Mouse (Mus musculus): ENCODE measurements at regions not wholly inside any gene's neighbourhood (a gene's known extent, or its start where the extent isn't known, plus 50 kb on each side); places are given as distances from the start of the nearest gene placed in this dataset.

GRCm38 (mm10) chr10:91734691-91735090 is 553.6 kb upstream of the Tmpo start:
- DNase-seq: no peak

- no peak for DNase-seq
Observed at GRCm38 (mm10) chr10:91732007-91732589, 551.0 kb upstream of the Tmpo start.

DNA sequence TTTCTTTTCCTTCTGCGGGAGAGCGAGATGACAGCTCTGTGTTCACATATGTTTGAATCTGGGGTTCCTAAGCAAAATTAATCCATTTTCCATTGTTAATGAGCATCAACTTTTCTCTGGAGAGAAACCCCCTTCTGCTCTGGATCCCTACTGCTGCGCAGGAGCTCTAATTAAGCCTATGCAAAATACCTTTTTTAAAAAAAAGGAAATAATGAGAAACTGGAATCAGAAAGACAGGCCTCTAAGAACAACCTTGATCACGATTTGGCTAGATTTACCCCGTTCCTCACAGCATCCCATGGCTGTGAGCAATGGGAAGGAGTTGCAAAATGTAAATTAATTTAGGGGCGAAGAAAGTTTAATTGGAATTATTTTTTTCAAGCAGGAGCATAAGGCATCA is 548.9 kb upstream of the Tmpo start:
- no peak for DNase-seq

DNA sequence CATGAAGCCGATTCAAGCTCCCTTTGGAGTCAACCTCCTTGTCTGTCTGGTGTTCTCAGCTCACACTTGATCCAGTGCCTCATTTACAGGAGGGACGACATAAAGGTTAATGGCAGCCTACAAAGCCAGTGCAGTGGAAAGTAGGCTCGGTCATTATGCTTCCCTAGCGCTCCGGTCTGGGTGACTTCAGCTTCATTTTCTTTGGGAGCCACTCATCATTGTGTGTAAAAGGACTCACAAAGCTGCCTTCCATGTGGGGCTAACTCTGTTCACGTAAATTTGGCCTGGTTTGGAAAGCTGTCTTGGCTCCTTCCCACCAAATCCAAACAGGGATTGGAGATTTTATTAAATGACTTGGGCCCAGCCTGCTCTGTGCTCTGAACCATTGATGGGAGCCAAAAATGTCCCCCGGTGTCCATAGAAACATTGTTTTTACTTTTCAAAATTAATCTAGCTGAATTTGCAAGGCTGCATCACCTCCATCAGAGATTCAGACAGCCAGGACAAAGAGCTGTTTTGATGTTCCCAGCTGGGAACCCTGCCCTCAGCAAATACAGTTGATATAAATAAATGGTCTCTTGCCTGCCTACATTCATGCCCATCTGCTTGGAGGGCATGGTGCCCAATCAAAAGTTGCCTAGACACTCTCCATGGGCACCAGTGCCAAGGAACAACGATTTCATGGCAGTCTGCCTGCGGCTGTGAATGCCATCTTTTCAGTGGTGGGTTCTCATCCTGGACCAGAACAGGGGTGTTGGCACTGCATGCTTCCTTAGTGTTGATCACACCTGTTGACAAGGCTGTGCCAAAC is 538.7 kb upstream of the Tmpo start:
- no peak for DNase-seq

DNA sequence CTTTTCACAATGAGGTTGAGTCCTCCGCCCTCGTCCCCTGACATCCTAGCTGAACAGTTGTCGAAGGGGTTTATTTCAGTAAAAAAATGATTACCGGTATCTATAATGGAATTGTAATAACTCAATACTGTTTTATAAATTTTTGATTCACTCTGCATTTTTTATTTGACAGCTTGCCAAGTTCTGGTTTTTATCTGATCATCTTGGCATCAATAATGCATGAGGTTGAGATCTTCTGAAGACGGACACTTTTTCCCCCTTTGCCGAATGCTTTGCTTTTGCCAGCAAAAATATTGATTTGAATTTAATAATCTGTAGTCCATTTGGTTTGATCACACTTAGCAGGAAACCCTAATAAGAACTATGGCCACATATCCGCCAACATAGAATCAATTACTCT is 535.5 kb upstream of the Tmpo start:
- no peak for DNase-seq

DNA sequence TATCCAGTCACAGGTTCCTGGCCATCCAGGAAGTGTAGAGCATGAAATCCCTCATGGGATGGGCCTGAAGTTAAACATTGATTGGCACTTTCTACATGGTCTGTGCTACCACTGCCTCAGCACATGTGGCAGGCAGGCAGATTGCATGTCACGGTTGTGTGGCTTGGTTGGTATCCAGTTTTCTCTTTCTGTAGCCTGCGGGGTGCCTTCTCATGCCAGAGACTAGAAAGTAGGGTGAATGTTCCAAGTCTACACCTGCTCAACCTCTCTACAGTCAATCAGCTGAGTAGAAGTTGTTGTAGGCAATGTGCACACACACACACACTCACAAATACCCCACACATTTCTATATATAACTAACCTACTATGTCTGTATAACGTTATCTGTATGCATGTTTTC is 533.5 kb upstream of the Tmpo start:
- DNase-seq: no peak

DNA sequence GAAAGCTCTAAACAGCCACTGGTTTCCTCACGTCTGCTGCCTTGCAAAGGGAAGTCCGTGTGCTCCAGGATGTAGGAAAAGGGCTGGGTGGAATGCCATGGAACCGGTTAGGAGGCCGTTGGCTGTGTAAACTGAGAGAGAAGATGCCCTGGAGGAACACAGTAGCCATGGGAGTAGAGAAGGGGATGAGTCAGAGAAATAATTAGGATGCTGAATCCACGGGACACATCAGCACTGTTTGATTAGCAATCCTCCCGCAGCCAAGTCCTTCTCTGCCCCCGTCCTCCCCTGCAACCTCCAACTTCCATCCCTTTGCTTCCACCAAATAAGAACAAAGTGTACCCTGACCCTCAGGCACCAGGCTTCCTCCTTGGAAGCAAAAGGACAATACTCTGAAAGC is 532.4 kb upstream of the Tmpo start:
- no peak for DNase-seq

DNA sequence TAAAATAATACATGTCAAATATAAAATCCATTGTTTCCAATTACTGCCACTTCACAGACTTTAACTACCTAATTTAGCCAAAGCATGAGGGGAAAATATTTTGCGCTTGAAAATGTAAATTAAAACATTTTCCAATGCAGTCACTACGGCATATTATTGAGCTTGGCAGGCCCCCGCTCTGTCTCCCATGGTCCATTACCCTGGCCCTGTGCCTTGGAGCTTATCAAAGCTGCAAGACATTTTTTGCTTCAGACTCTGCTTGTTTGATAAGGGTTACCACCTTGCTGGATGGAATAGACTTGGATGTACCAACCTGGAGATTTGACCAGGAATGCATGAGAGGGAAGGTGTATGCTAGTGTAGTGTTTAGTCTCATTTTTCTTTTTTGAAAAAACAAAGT is 525.7 kb upstream of the Tmpo start:
- DNase-seq: no peak

DNA sequence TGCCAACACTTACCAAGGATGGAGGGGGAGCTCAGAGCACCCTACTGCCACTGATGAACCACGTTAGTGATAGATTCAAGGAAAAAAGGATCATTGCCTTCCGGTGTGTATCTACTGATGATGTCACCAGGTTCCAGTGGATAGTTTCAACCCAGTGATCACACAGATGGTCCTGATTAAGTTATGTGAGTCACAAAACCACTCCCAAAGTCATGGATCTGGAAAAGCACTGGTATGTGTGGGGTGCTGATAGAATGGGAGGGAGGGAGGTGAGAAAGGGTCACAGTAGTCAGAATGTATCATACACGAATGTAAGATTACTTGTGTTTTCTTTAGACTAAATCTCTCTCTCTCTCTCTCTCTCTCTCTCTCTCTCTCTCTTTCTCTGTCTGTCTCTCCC is 523.6 kb upstream of the Tmpo start:
- no peak for DNase-seq

- no peak for DNase-seq
Observed at GRCm38 (mm10) chr10:91701822-91702221, 520.7 kb upstream of the Tmpo start.

GRCm38 (mm10) chr10:91686082-91686618 is 505.0 kb upstream of the Tmpo start:
- DNase-seq: no peak

DNA sequence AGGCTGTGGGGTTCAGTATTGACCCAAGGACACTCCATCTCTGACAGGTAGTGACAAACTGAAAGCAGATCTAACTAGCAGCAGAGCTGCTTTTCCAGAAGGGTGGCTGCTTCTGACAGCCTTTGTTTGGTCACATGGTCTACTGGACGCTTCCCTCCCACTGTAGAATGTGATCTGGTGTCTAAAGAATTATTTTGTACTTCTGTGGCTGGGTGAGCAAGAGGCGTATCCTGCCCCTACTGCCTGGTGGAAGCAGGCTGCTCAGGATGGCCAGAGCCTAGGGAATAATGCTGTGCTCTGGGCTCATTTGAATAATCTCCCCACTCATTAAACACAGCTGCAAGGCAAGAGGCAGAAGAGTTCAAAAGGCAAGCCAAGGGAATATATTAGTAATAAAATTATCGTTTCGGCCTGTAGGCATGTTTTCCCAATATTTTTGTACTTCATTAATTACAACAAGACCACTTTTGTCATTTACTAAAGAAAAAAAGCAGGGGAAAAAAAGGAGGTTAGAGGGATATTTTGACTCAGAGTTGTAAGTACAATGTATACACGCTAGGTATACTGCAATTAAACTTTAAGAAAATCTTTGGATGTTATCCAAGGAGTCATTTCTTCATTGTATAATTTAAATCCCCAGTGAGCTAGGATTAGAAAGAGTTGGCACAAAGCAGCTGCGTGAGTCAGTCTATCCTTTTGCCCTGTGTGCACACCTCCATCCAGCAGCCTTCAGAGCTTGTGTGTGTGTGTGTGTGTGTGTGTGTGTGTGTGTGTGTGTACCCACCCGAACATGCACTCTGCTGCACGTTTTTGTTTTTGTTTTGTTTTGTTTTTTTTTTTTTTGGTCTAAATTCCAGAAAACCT is 504.3 kb upstream of the Tmpo start:
- DNase-seq: no peak

DNA sequence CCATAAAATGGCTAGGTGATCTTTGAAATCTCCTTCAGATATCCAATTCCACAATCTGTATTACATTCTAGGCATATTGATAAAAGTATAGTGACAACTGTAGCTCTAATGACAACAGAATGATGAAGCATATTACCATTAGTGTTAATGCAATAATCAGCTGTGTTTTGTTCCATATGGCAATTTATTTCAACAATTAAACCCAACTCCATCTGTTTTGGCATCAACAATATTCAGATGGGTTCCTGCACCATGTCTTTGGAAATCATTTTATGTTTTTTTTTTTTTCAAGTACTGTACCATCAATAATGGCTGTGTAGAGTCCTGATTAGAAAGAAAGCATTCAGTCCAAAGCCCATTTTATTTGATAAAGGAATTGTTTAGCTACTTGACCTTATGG is 498.5 kb upstream of the Tmpo start:
- no peak for DNase-seq

DNA sequence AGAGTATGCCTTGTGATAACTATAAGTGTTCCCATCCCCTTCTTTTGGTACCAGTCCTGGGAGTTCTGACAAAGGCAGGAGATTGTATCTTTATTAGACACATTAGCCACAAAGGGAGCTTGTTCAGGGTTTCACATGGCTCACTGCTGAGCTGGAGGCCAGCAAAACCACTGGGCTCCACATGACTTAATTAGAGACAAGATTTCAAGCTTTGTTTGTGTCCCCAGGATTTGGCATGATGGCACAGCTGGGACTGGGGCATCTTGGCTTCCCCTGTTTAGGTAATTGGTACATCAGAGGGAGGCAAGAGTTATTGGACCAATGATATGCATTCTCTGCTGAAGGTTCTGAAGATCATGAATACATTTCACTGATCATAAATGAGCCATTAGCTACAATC is 456.8 kb upstream of the Tmpo start:
- no peak for DNase-seq

DNA sequence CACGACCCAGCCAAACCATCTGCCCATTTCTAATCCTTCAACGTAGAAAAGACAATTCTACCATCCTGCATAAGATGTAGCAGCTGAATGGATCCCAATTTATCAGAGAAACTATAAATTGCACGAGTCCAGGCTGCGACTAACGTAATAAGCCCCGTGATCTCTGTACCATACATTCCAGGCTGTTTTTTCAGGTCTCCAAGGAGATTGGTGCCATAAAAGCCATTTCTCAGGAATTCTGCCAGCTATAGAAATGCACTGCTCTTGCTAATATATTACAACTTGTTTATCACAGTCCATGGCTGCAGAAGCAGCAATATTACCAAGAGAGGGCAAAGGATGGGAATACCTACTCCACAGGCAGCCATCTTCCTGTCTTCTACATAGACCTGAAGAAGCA is 447.6 kb upstream of the Tmpo start:
- DNase-seq: no peak

DNA sequence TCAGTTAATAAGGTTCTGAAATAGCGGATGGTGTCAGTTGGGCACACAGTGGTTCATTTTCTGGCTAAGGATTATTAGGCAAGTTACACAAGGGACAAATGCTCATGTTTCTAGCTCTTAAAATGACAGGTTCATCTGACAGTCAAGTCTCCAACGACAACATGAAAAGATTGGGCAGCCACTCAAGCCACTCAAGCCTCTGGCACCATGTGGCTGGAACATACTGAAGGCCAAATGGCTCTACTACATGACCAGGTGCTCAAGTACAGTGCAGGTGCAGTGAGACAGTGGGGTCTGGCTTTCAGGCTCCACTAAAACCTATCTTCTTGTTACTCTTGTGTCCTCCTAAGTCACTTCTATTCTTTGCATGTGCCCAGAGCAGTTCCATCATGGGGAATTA is 441.2 kb upstream of the Tmpo start:
- DNase-seq: no peak

- no peak for DNase-seq
Observed at GRCm38 (mm10) chr10:91613794-91614479, 432.8 kb upstream of the Tmpo start.

DNA sequence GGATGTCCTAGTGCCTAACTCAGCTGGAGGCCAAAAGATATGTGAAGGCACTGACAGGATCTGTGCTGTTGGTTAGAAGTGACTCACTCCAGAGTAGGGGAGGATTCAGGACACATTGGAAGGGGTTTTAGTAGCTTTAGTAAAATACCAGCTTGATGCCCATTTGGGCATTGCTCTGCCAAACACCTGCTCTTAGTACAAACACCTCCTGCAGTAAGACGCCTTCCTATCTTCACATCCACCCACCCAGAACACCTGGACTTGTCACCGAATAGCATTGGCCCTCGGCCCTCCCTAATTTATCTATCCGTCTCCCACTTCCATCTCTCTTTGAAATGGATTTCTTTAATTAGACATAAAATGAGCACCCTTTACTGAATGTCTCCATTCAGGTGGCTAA is 430.9 kb upstream of the Tmpo start:
- DNase-seq: no peak

DNA sequence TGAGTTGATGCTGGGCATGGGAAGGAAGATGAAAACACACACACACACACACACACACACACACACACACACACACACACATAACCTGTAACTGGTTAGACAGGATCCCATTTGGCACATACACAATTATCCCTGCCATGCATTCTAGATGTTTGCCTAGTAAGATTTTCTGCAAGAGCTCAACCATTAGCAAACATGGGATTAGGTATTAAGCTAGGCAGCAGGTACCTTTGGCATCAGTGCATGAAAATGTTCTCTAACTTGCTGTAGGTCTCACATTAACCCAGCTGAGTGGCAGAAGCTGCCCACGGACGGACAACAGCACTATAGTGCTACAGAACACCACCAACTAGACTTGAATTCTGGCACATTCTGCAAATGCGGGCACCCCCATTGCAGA is 413.8 kb upstream of the Tmpo start:
- no peak for DNase-seq

DNA sequence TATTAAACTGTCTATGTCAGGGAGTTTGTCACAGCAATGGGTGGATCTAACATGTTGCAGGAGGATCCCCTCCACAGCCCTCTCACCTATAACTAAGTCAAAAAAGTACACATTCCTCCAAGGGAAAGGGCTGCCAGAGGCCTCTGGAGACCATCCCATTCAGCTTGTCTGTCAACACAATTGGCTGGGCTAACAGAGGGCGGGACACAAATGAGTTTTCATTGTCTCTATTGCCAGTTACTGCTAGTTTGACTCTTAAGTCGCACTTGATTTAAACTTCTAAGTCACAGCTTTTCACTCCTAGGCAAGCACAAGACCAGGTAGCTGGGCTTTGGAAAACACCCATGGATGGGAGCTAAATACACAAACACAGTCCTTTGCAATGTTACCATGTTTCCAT is 412.3 kb upstream of the Tmpo start:
- DNase-seq: no peak

GRCm38 (mm10) chr10:91591845-91592244 is 410.7 kb upstream of the Tmpo start:
- no peak for DNase-seq

- DNase-seq: no peak
Observed at GRCm38 (mm10) chr10:91591398-91591811, 410.3 kb upstream of the Tmpo start.

Data from gastrocnemius, postnatal 25 days (tissue).